Mouse (Mus musculus) embryonic facial prominence, embryonic 12.5 days (tissue): ENCODE measurements at regions not wholly inside any gene's neighbourhood (a gene's known extent, or its start where the extent isn't known, plus 50 kb on each side); places are given as distances from the start of the nearest gene placed in this dataset.

Experiments
- ATAC-seq: fragments of 200-750 bp; cut with Nextera tagmentation; 2 replicates; pipeline ENCODE4 v1.8.0; 2017; ENCODE audit not compliant: insufficient number of reproducible peaks, insufficient read depth, low FRiP score, low TSS enrichment
- H3K27ac ChIP-seq: fragments of 300-500 bp; sonication (generic); 2 replicates; pipeline ENCODE4 v1.5.1; 2016; ENCODE audit warnings: mild to moderate bottlenecking
- H3K27me3 ChIP-seq: fragments of 300-500 bp; sonication (generic); 2 replicates; pipeline ENCODE4 v1.6.1; 2016; ENCODE audit warnings: mild to moderate bottlenecking, moderate library complexity
- H3K36me3 ChIP-seq: fragments of 300-500 bp; sonication (generic); 2 replicates; pipeline ENCODE4 v1.6.1; 2016; ENCODE audit warnings: mild to moderate bottlenecking
- H3K4me1 ChIP-seq: fragments of 300-500 bp; sonication (generic); 2 replicates; pipeline ENCODE4 v1.6.1; 2016
- H3K4me2 ChIP-seq: fragments of 300-500 bp; sonication (generic); replicated peaks from 2 replicates; pipeline ENCODE4 v1.6.1; 2016; ENCODE audit warnings: mild to moderate bottlenecking, moderate library complexity
- H3K4me3 ChIP-seq: fragments of 300-500 bp; sonication (generic); 2 replicates; pipeline ENCODE4 v1.5.1; 2016; ENCODE audit warnings: mild to moderate bottlenecking
- H3K9ac ChIP-seq: fragments of 300-500 bp; sonication (generic); 2 replicates; pipeline ENCODE4 v1.6.1; 2016; ENCODE audit warnings: mild to moderate bottlenecking, moderate library complexity
- H3K9me3 ChIP-seq: fragments of 300-500 bp; sonication (generic); 2 replicates; pipeline ENCODE4 v1.6.1; 2016; ENCODE audit warnings: mild to moderate bottlenecking, moderate library complexity
- WGBS: fragments of 180-500 bp; shearing (Covaris S2); methylation state at CpG from one replicate; pipeline ENCODE4 v1.1.7; 2016; 5-methylcytosine and 5-hydroxymethylcytosine counted together

- 86% methylated on average over 9 of the region's 9 CpGs for WGBS
Observed at GRCm38 (mm10) chr17:41990804-41991203, 324.9 kb upstream of the Ptchd4 start.

GRCm38 (mm10) chr17:42008415-42008814 lies 307.3 kb upstream of the Ptchd4 start:
- H3K27ac ChIP-seq = no peak overlapping the region
- H3K4me3 ChIP-seq = no peak overlapping the region
- no peak for ATAC-seq
- no peaks in the 10 kb centered on the region for H3K4me1 ChIP-seq
- no peak overlapping the region for H3K9ac ChIP-seq
- no peaks in the 10 kb centered on the region for H3K9me3 ChIP-seq
- no peak overlapping the region for H3K4me2 ChIP-seq
- H3K27me3 ChIP-seq = no peaks in the 10 kb centered on the region
- no peaks in the 10 kb centered on the region for H3K36me3 ChIP-seq

More at GRCm38 (mm10) chr17:41990804-41991203, 324.9 kb upstream of the Ptchd4 start:
- Histone ChIP-seq H3K27me3 (no peaks in the 10 kb centered on the region), H3K4me3 (no peak overlapping the region), H3K36me3 (no peaks in the 10 kb centered on the region), H3K9ac (no peak overlapping the region), H3K4me1 (no peaks in the 10 kb centered on the region), H3K9me3 (no peaks in the 10 kb centered on the region), H3K27ac (no peak overlapping the region), H3K4me2 (no peak overlapping the region)
- no peak for ATAC-seq

- 83% methylated on average over 2 of the region's 2 CpGs for WGBS
- H3K4me3 ChIP-seq = no peak overlapping the region
- H3K27ac ChIP-seq = no peak overlapping the region
- no peaks in the 10 kb centered on the region for H3K9me3 ChIP-seq
- no peaks in the 10 kb centered on the region for H3K36me3 ChIP-seq
- no peak overlapping the region for H3K9ac ChIP-seq
- no peaks in the 10 kb centered on the region for H3K4me1 ChIP-seq
- H3K4me2 ChIP-seq = no peak overlapping the region
- 0 out of 2 replicates have a peak, but pooled peaks have one; percentile 60 for ATAC-seq
- no peaks in the 10 kb centered on the region for H3K27me3 ChIP-seq
Observed at GRCm38 (mm10) chr17:42024295-42024694, 291.5 kb upstream of the Ptchd4 start.

GRCm38 (mm10) chr17:42027253-42027652 lies 288.5 kb upstream of the Ptchd4 start:
- no peak for ATAC-seq
- Histone ChIP-seq H3K27ac (no peak overlapping the region), H3K4me1 (no peaks in the 10 kb centered on the region), H3K9ac (no peak overlapping the region), H3K36me3 (no peaks in the 10 kb centered on the region), H3K9me3 (no peaks in the 10 kb centered on the region), H3K27me3 (no peaks in the 10 kb centered on the region), H3K4me2 (no peak overlapping the region), H3K4me3 (no peak overlapping the region)

GRCm38 (mm10) chr17:42029452-42029851 lies 286.3 kb upstream of the Ptchd4 start:
- H3K9me3 ChIP-seq = no peaks in the 10 kb centered on the region
- H3K4me2 ChIP-seq = no peak overlapping the region
- H3K36me3 ChIP-seq = no peaks in the 10 kb centered on the region
- H3K4me1 ChIP-seq = no peaks in the 10 kb centered on the region
- H3K4me3 ChIP-seq = no peak overlapping the region
- WGBS = 39% methylated on average over 3 of the region's 3 CpGs
- H3K27ac ChIP-seq = no peak overlapping the region
- H3K9ac ChIP-seq = no peak overlapping the region
- no peak for ATAC-seq
- no peaks in the 10 kb centered on the region for H3K27me3 ChIP-seq

GRCm38 (mm10) chr17:42037089-42037488 lies 278.7 kb upstream of the Ptchd4 start:
- H3K36me3 ChIP-seq = no peaks in the 10 kb centered on the region
- H3K9ac ChIP-seq = no peak overlapping the region
- H3K27ac ChIP-seq = no peak overlapping the region
- H3K27me3 ChIP-seq = no peaks in the 10 kb centered on the region
- 89% methylated on average over 2 of the region's 2 CpGs for WGBS
- ATAC-seq = no peak
- H3K4me2 ChIP-seq = no peak overlapping the region
- H3K9me3 ChIP-seq = no peaks in the 10 kb centered on the region
- no peak overlapping the region for H3K4me3 ChIP-seq
- no peaks in the 10 kb centered on the region for H3K4me1 ChIP-seq

- H3K9ac ChIP-seq = no peak overlapping the region
- H3K4me3 ChIP-seq = no peak overlapping the region
- H3K36me3 ChIP-seq = no peaks in the 10 kb centered on the region
- H3K27me3 ChIP-seq = no peaks in the 10 kb centered on the region
- no peaks in the 10 kb centered on the region for H3K4me1 ChIP-seq
- ATAC-seq = 0 out of 2 replicates have a peak, but pooled peaks have one; percentile 60
- no peak overlapping the region for H3K4me2 ChIP-seq
- 78% methylated on average over 5 of the region's 5 CpGs for WGBS
- H3K27ac ChIP-seq = no peak overlapping the region
- H3K9me3 ChIP-seq = no peaks in the 10 kb centered on the region
Observed at GRCm38 (mm10) chr17:42049779-42050515, 265.8 kb upstream of the Ptchd4 start.

GRCm38 (mm10) chr17:42090764-42091452 lies 224.8 kb upstream of the Ptchd4 start:
- H3K36me3 ChIP-seq = no peaks in the 10 kb centered on the region
- no peaks in the 10 kb centered on the region for H3K4me1 ChIP-seq
- no peaks in the 10 kb centered on the region for H3K9me3 ChIP-seq
- no peak overlapping the region for H3K9ac ChIP-seq
- no peak overlapping the region for H3K4me3 ChIP-seq
- no peak overlapping the region for H3K4me2 ChIP-seq
- ATAC-seq = no peak
- 77% methylated on average over 2 of the region's 2 CpGs for WGBS
- H3K27me3 ChIP-seq = no peaks in the 10 kb centered on the region
- no peak overlapping the region for H3K27ac ChIP-seq

- Histone ChIP-seq H3K36me3 (no peaks in the 10 kb centered on the region), H3K27ac (no peak overlapping the region), H3K4me1 (no peaks in the 10 kb centered on the region), H3K9me3 (no peaks in the 10 kb centered on the region), H3K27me3 (no peaks in the 10 kb centered on the region), H3K4me2 (no peak overlapping the region), H3K4me3 (no peak overlapping the region), H3K9ac (no peak overlapping the region)
- WGBS = 48% methylated on average over 1 of the region's 1 CpGs
- no peak for ATAC-seq
Observed at GRCm38 (mm10) chr17:42113684-42114083, 202.1 kb upstream of the Ptchd4 start.

- 87% methylated on average over 1 of the region's 1 CpGs for WGBS
- Histone ChIP-seq H3K4me3 (no peak overlapping the region), H3K9me3 (no peaks in the 10 kb centered on the region), H3K4me1 (no peaks in the 10 kb centered on the region), H3K9ac (no peak overlapping the region), H3K36me3 (no peaks in the 10 kb centered on the region), H3K4me2 (no peak overlapping the region), H3K27me3 (no peaks in the 10 kb centered on the region), H3K27ac (no peak overlapping the region)
- ATAC-seq = no peak
Observed at GRCm38 (mm10) chr17:42120759-42121158, 195.0 kb upstream of the Ptchd4 start.

GRCm38 (mm10) chr17:42126488-42127237 lies 189.1 kb upstream of the Ptchd4 start:
- WGBS = 66% methylated on average over 9 of the region's 9 CpGs
- Histone ChIP-seq H3K9me3 (no peaks in the 10 kb centered on the region), H3K4me1 (no peaks in the 10 kb centered on the region), H3K9ac (no peak overlapping the region), H3K27ac (no peak overlapping the region), H3K27me3 (no peaks in the 10 kb centered on the region), H3K4me2 (no peak overlapping the region), H3K36me3 (no peaks in the 10 kb centered on the region), H3K4me3 (no peak overlapping the region)
- ATAC-seq = peak; percentile 52; the same call in 1 of the 2 replicates
